Mouse (Mus musculus): ENCODE results near the gene Rilp.

DNA sequence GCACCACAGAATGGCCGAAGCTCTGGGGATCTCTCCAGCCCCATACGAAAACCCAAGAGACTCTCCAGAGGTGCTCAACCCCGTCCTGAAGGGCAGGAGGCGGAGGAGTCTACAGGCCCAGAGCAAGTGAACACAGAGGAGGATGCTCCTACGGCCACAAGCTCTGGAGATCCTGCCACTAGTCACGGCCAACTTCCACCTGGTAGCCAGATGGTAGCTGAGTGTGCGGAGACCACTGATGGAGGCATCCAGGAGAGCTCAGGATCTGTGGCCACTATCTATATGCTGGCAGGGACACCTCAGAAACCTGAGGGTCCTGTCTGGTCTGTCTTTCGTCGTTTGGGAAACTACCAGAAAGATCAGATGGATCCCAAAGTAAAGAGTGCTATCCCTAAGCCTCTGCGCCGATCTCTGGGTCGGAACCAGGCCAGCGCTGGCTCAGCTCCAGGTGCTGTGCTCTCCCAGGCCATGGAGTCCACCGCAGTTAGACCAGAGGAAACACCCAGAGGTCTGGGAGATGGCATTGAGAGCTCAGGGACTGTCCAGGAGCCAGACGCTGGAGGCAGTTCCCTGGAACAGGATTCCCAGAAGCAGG lies 15.7 kb downstream of the Rilp start:
- TF ChIP-seq CTCF (IDR thresholded peaks at IDR 0.05; ENCODE audit: low read depth, low read length) (no peak), GATA1 (IDR thresholded peaks at IDR 0.05; ENCODE audit: borderline replicate concordance, low read length) (no peak), TAL1 (conservative IDR thresholded peaks at IDR 0.05; ENCODE audit: low read depth, low read length) (no peak), GATA2 (IDR thresholded peaks at IDR 0.05; ENCODE audit: borderline replicate concordance, low read depth, low read length) (no peak)

All from G1E (cell line).